Mouse (Mus musculus) G1E-ER4 (cell line): ENCODE data around the gene Sh3bgr. TPM values are rescaled to one million over a fixed set of nuclear protein-coding genes. Genes with fewer than 3 reads are reported as not detected.

Experiments used
- GATA1 ChIP-seq: IDR thresholded peaks from one replicate; pipeline ENCODE4 v1.8.0; 2012; ENCODE audit warnings: low read length, inconsistent platforms
- polyA plus RNA-seq: library from polyadenylated mRNA; stranded (reverse); fragments of >175 nt; gene quantifications from 2 replicates; pipeline ENCODE4 v1.2.3, GENCODE M21; 2012

The Sh3bgr gene
- polyA plus RNA-seq = 0.09 and 0.46 TPM in 2 replicates

- TF ChIP-seq GATA1 = no peak
These were observed at the start of gene Sh3bgr for GRCm38 (mm10) chr16:96199913-96200701. Gene Sh3bgr, plus strand, starts transcription at chr16:96200450.

- TF ChIP-seq GATA1 = no peak
These were observed 49.3 kb upstream of the Sh3bgr start for GRCm38 (mm10) chr16:96150995-96151394.

- no peak for TF ChIP-seq GATA1
These were observed 48.7 kb upstream of the Sh3bgr start for GRCm38 (mm10) chr16:96151551-96151950.

GRCm38 (mm10) chr16:96154476-96154875, 45.8 kb upstream of the Sh3bgr start:
- TF ChIP-seq GATA1 = no peak

GRCm38 (mm10) chr16:96156019-96156418, 44.2 kb upstream of the Sh3bgr start:
- TF ChIP-seq GATA1 = no peak

GRCm38 (mm10) chr16:96157171-96157570, 43.1 kb upstream of the Sh3bgr start:
- TF ChIP-seq GATA1 = no peak

GRCm38 (mm10) chr16:96158511-96159080, 41.7 kb upstream of the Sh3bgr start:
- no peak for TF ChIP-seq GATA1

- TF ChIP-seq GATA1 = no peak
These were observed 41.0 kb upstream of the Sh3bgr start for GRCm38 (mm10) chr16:96159091-96159731.

GRCm38 (mm10) chr16:96159794-96160346, 40.4 kb upstream of the Sh3bgr start:
- no peak for TF ChIP-seq GATA1

GRCm38 (mm10) chr16:96160927-96161326, 39.3 kb upstream of the Sh3bgr start:
- TF ChIP-seq GATA1 = no peak

GRCm38 (mm10) chr16:96161336-96161735, 38.9 kb upstream of the Sh3bgr start:
- no peak for TF ChIP-seq GATA1

GRCm38 (mm10) chr16:96165723-96166264, 34.5 kb upstream of the Sh3bgr start:
- TF ChIP-seq GATA1 = no peak

- no peak for TF ChIP-seq GATA1
These were observed 31.4 kb upstream of the Sh3bgr start for GRCm38 (mm10) chr16:96168837-96169236.

- TF ChIP-seq GATA1 = no peak
These were observed 26.6 kb upstream of the Sh3bgr start for GRCm38 (mm10) chr16:96173648-96174047.

GRCm38 (mm10) chr16:96175399-96175798, 24.9 kb upstream of the Sh3bgr start:
- TF ChIP-seq GATA1 = no peak

GRCm38 (mm10) chr16:96179156-96179555, 21.1 kb upstream of the Sh3bgr start:
- no peak for TF ChIP-seq GATA1

GRCm38 (mm10) chr16:96187619-96188018, 12.6 kb upstream of the Sh3bgr start:
- TF ChIP-seq GATA1 = no peak
